Mouse (Mus musculus) testis, postnatal 14 days (tissue): ENCODE data around the gene Pam16.

Source experiments
- DNase-seq: peaks from one replicate; pipeline ENCODE4 v3.0.0; 2021; ENCODE audit warnings: low spot score

The Pam16 gene

DNA sequence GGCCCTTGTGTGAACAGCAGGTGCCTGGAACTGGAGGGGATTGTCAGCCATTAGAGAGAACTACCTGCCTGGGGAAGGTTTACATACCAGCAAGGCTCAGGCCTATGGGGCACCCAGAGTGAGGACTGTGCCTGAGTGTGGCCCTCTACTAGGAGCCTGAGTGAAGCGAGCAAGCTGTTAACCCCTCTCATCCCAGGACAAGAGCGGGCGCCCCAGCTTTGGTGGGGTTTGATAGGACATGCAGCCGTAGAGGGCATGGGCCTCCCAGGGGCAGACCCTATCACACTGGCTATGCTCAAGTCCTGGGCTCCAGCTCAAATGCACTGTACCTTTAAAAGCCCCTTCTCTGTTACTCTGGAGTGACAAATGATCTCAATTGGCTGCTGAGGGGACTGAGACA lies 22.0 kb upstream of the Pam16 start:
- no peak for DNase-seq

GRCm38 (mm10) chr16:4645867-4646266 lies 21.1 kb upstream of the Pam16 start:
- no peak for DNase-seq

- peak; percentile 78 for DNase-seq
These were observed 19.1 kb upstream of the Pam16 start for GRCm38 (mm10) chr16:4643670-4644419.

DNA sequence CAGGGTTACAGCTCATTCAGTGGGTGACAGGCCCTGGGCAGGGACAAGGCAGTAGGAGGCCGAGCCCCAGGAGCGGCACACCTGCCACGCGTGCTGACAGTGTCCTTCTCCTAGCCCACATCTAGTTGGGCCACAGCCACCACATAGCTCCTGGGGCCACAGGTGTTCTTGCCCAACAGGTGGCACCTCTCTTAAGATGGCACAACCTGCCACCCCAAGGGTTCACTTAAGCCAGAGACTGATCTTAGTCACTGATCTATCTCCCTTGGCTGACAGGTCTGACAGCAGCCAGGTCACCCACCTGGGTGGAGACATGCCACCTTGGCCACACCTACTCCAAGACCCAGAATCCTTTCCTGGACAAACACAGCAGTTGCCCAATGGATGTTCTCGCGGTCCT lies 18.1 kb upstream of the Pam16 start:
- DNase-seq, result no peak

GRCm38 (mm10) chr16:4642190-4642589 lies 17.4 kb upstream of the Pam16 start:
- peak; percentile 84 for DNase-seq

DNA sequence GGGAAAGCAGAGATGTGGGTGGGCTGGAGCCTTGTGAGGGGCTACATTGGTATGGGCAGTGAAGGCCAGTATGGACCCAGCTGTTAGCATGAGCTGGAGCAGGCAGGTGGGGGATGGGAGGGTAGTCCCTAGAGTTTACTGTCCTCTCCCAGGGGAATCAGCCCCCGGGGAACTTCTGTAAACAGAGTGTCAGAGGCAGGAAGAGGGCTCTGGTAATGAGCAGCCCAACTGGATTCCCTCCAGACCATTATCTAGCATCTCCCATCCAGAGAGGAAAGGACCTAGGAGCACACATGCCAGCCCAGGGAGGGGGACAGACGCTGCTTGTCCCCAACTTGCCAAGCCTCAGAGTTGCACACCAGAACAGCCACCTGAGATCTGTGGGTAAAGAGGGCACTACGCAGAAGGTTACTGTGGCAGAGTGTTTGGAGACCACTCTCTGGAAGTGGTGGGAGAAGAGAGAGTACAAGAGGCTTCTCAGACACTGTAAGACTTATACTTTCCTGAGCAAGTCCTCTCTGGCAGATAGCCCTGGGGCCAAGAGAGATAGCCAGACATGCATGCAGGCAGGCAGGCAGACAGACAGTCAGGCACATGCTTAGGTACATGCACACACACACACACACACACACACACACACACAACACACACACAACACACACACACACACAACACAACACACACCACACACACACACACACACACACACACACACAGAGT lies 16.5 kb upstream of the Pam16 start:
- DNase-seq, result no peak

- peak; percentile 24 for DNase-seq
These were observed 15.6 kb upstream of the Pam16 start for GRCm38 (mm10) chr16:4640267-4641005.

- peak; percentile 88 for DNase-seq
These were observed 15.0 kb upstream of the Pam16 start, which contains the start of the genes Vasn and Dnaja3 for GRCm38 (mm10) chr16:4639831-4640237. Gene Vasn, plus strand, starts transcription at chr16:4639941. Gene Dnaja3, plus strand, starts transcription at chr16:4639989.

DNA sequence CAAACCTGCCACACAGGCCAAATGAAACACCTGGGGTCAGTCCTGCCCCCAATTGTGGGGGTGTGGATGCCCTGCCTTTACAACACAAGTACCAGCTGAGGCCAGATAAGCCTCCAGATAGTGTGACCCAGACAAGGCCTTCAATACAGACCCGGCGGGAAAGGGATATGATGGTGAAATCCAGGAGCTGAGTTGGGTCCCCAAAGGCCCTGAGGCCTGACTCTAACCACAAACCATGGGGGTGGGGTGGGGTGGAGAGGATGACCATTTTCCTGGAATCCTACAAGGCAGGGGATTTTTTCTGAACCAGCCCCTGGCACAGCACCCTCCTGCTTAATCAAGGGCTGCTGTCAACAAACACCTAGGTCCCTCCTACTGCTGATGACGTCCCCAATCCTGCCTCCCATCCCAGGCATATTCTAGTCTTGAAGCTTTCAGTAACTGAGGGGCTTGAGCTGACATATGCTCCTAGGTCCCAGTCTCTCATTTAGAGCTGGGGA lies 14.2 kb upstream of the Pam16 start:
- no peak for DNase-seq

- no peak for DNase-seq
These were observed 11.0 kb upstream of the Pam16 start for GRCm38 (mm10) chr16:4635760-4636159.

DNA sequence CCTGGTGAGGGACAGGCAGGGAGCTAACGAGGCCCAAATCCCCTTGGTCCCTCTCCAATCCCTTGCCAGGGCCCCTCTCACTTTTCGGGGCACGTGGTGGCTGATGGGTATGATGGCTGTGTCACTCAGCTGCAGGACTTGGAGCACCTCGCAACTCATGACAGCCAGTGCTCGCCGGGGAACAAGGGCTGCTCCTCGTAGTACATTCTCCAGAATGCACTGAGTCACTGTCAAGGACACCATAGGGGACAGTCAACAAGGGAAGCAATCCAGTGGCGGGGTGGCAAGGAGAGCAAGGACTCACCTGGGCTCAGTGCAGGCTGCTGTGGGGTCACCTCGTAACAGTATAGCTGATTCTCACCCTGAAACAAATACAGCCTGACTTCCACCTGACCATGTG lies 9.9 kb upstream of the Pam16 start:
- no peak for DNase-seq

DNA sequence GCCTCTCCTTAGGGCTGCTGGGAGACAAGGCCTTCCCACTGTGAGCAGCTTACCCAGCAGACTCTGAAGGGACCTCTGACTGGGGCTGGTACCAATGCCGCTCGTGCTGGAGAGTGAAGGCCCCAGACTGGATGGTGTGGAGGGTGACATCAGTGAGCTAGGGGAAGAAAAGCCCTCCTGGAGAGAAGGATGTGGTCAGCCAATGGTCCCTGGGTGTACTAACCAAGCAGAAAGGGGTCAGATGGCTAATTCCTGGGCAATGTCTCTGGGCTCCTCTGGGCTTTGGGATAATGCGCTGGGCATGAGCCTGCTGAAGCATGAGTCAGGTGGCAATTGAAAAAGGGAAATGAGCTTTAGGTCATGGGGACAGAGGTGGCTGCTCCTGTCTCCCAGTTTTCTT lies 8.9 kb upstream of the Pam16 start:
- DNase-seq, result no peak

DNA sequence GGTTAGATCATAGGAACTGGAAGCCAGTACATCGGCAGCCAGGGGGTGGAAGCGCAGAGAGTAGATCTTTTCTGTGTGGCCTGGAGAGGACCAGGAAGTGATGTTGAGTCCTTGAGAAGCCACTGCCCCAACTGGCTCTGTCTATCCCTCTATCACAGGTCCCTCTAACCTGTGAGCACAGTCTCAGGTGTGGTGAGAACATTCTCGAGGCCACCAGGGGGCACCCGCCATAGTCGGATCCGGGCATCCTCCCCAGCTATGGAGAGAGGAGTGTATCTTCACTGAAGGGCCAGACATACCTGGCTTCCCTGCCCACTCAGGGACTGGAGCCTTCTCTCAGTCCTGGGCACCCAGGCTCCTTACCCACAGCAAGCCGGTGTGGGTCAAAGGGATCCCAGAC lies 7.3 kb upstream of the Pam16 start:
- DNase-seq, result no peak

DNA sequence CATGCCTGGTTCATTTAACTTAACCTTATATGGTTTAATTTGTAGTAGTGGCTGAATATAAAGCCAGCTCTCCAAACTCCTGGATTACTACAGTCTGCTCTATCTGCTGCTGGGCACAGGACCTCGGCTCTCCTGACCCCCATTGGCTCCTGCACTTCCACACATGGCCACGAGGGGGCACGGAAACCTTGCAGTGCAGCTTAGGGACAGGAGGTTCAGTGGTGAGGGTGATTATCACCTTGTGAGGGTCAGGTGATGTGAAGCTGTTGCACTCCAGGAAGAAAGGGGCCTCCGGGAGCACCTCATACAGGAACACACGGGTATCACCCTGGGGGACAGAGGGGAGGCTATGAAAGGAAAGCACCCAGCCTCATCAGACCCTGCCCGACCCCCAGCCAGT lies 5.2 kb upstream of the Pam16 start:
- peak; percentile 67 for DNase-seq

DNA sequence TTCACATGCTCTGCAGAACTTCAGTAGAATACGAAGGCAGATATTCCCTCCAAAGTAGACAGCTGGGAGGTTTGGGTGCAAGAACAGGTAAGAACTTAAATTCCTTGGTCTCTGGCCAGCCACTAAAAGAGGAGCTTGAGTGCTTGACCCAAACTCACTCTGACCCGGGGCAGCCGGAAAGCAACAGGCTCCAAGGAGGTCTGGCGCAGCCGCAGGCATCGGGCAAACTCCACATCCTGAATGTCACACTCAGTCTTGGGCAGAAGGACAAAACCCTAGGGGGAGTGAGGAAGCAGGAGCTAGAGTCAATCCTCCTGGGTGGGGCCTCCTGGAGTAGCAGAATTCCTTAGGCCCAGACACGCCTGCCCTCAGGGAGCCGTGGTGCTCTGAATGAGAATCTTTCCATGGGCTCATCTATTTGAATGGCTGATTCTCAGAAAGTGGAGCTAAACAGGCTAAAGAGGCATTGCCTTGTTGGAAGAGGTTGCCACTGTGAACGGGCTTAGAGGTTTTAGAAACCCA lies 4.2 kb upstream of the Pam16 start:
- no peak for DNase-seq

DNA sequence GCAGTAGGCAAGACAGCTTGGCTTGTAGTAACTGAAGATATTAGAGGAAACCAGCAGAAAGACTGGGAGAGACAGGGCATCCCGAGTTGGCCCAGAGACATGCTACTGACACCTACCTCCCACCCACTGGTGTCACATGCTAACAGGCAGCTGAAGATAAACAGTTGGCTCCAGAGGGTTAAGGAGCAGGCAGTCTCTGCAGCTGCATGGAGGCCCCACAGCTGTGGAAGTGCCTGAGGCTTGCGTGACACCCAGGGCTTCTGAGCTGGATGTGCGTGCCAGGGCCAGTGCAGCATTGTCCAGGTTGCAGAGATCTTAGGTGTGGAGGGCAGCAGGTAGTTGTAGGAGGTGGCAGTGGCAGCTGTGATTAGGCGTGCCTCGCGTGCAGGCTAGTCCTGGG lies 2.3 kb upstream of the Pam16 start:
- DNase-seq, result no peak

DNA sequence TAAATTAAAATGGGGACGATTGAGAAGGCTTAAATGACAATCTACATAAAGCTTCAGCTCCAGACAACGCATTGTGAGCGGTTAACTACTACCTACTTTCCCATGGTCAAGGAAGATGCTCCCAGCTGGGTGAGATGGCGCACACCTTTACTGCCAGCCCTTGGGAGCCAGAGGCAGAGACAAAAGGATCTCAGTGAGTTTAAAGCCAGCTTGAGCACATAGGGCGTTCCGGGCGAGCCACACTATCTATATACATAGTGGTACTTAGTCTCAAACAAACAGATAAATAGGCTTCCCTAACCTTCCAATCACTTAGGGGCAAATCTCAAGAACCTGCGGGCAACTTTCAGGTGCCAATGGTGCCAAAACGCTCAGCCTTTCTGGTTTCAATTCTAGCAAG lies 714 bp downstream of the Pam16 start:
- DNase-seq, result no peak

- DNase-seq, result no peak
These were observed 8.0 kb downstream of the Pam16 start for GRCm38 (mm10) chr16:4616829-4617228.

DNA sequence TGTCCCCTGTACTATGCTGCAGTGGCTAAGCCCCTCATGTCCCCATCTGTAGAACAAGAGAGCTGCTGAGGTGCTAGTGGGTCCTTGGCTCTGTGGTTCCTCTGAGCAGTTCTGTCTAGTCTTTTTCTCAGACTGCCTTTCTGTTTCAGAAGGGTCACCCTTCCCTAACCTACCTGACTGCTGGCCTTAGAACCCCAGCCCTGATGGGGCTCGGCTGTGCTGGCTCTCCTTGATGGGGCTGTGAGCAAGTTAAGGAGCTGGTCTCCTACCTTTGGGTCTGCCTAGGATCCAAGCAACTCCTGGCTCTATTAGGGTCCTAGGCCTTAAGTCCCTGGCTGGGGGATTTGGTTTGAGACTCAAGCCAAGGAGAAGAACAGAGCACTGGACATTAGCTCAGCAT lies 9.5 kb downstream of the Pam16 start:
- DNase-seq, result no peak

DNA sequence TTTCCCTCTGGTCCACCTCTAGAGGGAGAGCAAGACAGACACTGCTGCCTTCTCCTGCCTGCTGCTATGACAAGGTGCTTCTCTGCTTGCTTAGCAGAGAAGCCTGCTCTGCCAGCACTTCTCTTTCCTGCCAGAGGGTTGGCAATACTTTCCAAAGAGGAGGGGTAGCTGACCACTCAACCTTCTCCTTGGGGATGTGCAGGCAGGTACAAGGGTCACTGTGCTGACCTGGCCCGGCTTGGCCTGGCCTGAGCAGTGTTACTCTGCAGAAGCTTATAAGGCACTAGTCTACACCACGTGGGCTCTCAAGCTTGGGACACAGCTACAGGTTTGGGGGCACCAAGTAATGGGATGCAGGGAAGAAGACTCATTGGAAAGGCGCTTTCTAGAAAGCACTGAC lies 10.1 kb downstream of the Pam16 start:
- no peak for DNase-seq

- no peak for DNase-seq
These were observed 11.1 kb downstream of the Pam16 start for GRCm38 (mm10) chr16:4613736-4614135.

- no peak for DNase-seq
These were observed 13.1 kb downstream of the Pam16 start for GRCm38 (mm10) chr16:4611676-4612075.
